Mouse (Mus musculus): Measurements from ENCODE around the gene Slc25a39.
A peak's percentile ranks its signal among the peaks of the same experiment; 100 is the strongest.

Gene Slc25a39

GRCm38 (mm10) chr11:102436471-102436790 lies 28.7 kb upstream of the Slc25a39 start:
- no peak for DNase-seq (ENCODE audit: low spot score)

GRCm38 (mm10) chr11:102435754-102436470 lies 28.2 kb upstream of the Slc25a39 start:
- no peak for DNase-seq (ENCODE audit: low spot score)

- DNase-seq (ENCODE audit: low spot score): no peak
Observed at GRCm38 (mm10) chr11:102434816-102435705, 27.3 kb upstream of the Slc25a39 start.

- peak; percentile 94 for DNase-seq (ENCODE audit: low spot score)
Observed at GRCm38 (mm10) chr11:102434406-102434805, 26.7 kb upstream of the Slc25a39 start.

- no peak for DNase-seq (ENCODE audit: low spot score)
Observed at GRCm38 (mm10) chr11:102433866-102434265, 26.1 kb upstream of the Slc25a39 start.

- DNase-seq (ENCODE audit: low spot score): no peak
Observed at GRCm38 (mm10) chr11:102432896-102433295, 25.1 kb upstream of the Slc25a39 start.

- DNase-seq (ENCODE audit: low spot score): no peak
Observed at GRCm38 (mm10) chr11:102432115-102432843, 24.5 kb upstream of the Slc25a39 start.

- DNase-seq (ENCODE audit: low spot score): no peak
Observed at GRCm38 (mm10) chr11:102431728-102432114, 24.0 kb upstream of the Slc25a39 start.

GRCm38 (mm10) chr11:102431018-102431645 lies 23.4 kb upstream of the Slc25a39 start:
- peak; percentile 91 for DNase-seq (ENCODE audit: low spot score)

GRCm38 (mm10) chr11:102430121-102431017 lies 22.6 kb upstream of the Slc25a39 start, which contains the start of gene Grn:
Gene Grn, plus strand, starts transcription at chr11:102430315.
- peak; percentile 97 for DNase-seq (ENCODE audit: low spot score)

- DNase-seq (ENCODE audit: low spot score): no peak
Observed at GRCm38 (mm10) chr11:102429551-102429950, 21.8 kb upstream of the Slc25a39 start.

GRCm38 (mm10) chr11:102428981-102429540 lies 21.3 kb upstream of the Slc25a39 start:
- DNase-seq (ENCODE audit: low spot score): no peak

- DNase-seq (ENCODE audit: low spot score): no peak
Observed at GRCm38 (mm10) chr11:102425555-102426316, 18.0 kb upstream of the Slc25a39 start.

GRCm38 (mm10) chr11:102424666-102425065 lies 16.9 kb upstream of the Slc25a39 start:
- no peak for DNase-seq (ENCODE audit: low spot score)

- DNase-seq (ENCODE audit: low spot score): no peak
Observed at GRCm38 (mm10) chr11:102421559-102421958, 13.8 kb upstream of the Slc25a39 start.

- DNase-seq (ENCODE audit: low spot score): no peak
Observed at GRCm38 (mm10) chr11:102418887-102419286, 11.1 kb upstream of the Slc25a39 start.

GRCm38 (mm10) chr11:102417160-102417559 lies 9.4 kb upstream of the Slc25a39 start:
- DNase-seq (ENCODE audit: low spot score): no peak

- no peak for DNase-seq (ENCODE audit: low spot score)
Observed at GRCm38 (mm10) chr11:102415034-102415802, 7.5 kb upstream of the Slc25a39 start.

- DNase-seq (ENCODE audit: low spot score): no peak
Observed at GRCm38 (mm10) chr11:102413059-102413458, 5.3 kb upstream of the Slc25a39 start.

Measured in embryo, embryonic 10 days (tissue).